Mouse (Mus musculus): ENCODE results near the gene Sf3a3.

Sf3a3 gene

GRCm38 (mm10) chr4:124741376-124742343 is 27.1 kb downstream of the Sf3a3 start, which contains the start of gene Inpp5b:
TSS of gene Inpp5b (plus strand) at chr4:124741850.
- peak; percentile 86 to 92 for DNase-seq

- DNase-seq = no peak
These were observed 28.3 kb downstream of the Sf3a3 start for GRCm38 (mm10) chr4:124742839-124743238.

- DNase-seq = no peak
These were observed 32.0 kb downstream of the Sf3a3 start for GRCm38 (mm10) chr4:124746577-124746976.

- DNase-seq = no peak
These were observed 33.3 kb downstream of the Sf3a3 start for GRCm38 (mm10) chr4:124747851-124748250.

GRCm38 (mm10) chr4:124751300-124752250 is 37.0 kb downstream of the Sf3a3 start:
- DNase-seq = peak; percentile 97 to 99

GRCm38 (mm10) chr4:124752281-124753199 is 38.0 kb downstream of the Sf3a3 start:
- no peak for DNase-seq

GRCm38 (mm10) chr4:124755526-124755925 is 41.0 kb downstream of the Sf3a3 start:
- DNase-seq = no peak

GRCm38 (mm10) chr4:124759305-124759811 is 44.8 kb downstream of the Sf3a3 start:
- DNase-seq = no peak

GRCm38 (mm10) chr4:124761201-124761600 is 46.6 kb downstream of the Sf3a3 start:
- no peak for DNase-seq

- DNase-seq = no peak
These were observed 48.4 kb downstream of the Sf3a3 start for GRCm38 (mm10) chr4:124762858-124763452.

- DNase-seq = peak in 1 of 2 experiments; percentile 42
These were observed 51.4 kb downstream of the Sf3a3 start for GRCm38 (mm10) chr4:124765802-124766565.

GRCm38 (mm10) chr4:124766566-124766940 is 52.0 kb downstream of the Sf3a3 start:
- DNase-seq = no peak

- no peak for DNase-seq
These were observed 54.5 kb downstream of the Sf3a3 start for GRCm38 (mm10) chr4:124768963-124769591.

- DNase-seq = peak; percentile 56 to 70
These were observed 56.0 kb downstream of the Sf3a3 start for GRCm38 (mm10) chr4:124770624-124771023.

GRCm38 (mm10) chr4:124772125-124772524 is 57.5 kb downstream of the Sf3a3 start:
- no peak for DNase-seq

GRCm38 (mm10) chr4:124773449-124773848 is 58.9 kb downstream of the Sf3a3 start:
- DNase-seq = no peak

GRCm38 (mm10) chr4:124773995-124774394 is 59.4 kb downstream of the Sf3a3 start:
- DNase-seq = no peak

GRCm38 (mm10) chr4:124774429-124774828 is 59.9 kb downstream of the Sf3a3 start:
- no peak for DNase-seq

- peak; percentile 48 to 65 for DNase-seq
These were observed 66.8 kb downstream of the Sf3a3 start for GRCm38 (mm10) chr4:124781361-124781760.
